Mouse (Mus musculus) embryo, embryonic 9.5 days (tissue): ENCODE measurements around the gene Ctdspl.
A peak's percentile ranks its signal among the peaks of the same experiment; 100 is the strongest.

Experiments used
- DNase-seq: peaks from one replicate; pipeline ENCODE4 v3.0.0-alpha.2; 2017; ENCODE audit errors: extremely low spot score

Gene Ctdspl

DNA sequence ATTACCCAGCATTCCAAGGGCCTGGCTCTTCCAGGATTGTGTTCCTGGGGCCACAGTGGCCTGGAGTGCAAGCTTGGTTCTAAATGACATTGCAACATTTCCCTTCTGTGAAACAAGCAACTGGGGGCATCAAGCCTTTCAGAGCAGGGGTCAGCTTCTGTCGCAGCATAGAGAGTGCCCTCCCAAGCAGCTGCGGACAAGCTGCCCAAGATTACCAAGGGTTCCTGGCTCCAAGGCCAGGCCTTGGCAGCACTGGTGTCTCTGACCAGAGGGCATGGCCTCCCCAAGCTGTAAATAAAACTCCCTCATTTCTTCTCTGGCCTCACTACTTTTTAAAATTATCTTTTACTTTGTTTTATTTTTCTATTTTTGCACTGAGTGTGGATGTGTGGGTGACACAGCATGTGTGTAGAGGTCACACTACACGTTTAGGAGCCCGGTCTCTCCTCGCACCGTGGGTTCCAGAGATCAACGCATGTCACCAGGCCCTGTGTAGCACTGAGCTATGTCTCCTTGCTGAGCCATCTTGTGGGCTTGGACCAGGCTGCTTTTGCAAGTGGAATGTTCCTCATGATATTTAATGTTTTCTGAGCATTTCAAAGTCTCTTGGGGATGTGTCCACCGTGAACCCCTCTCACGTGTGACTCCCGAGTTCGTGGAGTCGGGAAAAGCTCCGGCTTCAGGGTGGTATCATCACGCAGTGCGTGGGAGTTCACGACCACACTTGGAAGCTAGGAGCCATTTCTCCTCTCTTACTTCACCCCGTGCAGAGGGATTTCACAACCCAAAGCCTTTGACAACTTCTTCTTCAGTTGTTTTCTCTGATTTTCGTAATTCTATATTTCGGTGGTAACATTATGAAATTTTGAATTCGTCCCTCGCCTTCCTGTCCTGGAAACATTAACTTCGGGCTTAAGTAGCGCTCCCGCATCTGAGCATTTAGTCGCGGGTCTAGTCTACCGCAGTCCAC is 102.3 kb downstream of the Ctdspl start:
- DNase-seq: no peak

DNA sequence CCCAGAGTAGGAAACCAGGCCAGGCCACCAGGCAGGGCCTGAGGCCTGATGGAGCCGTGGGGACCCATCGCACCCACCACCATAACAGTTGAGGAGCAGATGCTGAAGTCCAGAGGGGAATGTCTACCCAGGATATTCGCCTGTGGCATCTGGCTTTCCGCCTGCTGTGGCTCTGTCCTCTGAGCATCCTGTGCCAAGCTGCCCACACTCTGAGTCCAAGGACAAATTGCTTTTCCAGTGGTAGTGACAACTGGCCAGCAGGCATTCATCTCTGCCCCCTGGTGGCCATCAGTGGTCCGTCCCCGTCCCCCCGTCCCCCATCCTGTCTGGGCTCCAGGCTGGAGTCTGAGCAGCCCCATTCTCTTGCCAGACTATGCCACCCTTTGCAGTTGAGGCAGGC is 103.3 kb downstream of the Ctdspl start:
- peak; percentile 61 for DNase-seq

DNA sequence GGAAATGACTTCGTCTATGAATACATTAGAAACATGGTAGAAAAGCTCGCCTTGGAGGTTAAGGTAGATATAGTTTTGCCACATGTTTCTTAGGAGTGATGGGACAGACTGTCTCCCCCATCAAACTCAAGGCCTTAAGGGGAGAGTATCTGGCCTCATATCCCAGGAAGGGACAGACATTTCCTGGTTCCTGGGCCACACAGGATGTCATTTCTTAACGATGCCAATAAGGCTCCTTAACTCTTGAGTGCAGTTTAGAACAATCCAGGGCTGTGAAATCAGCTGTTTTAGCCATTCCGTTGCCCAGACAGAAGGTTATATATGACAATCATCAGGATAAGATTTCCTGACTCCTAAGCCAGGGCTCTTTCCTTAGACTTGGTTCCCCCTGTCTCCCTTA is 104.8 kb downstream of the Ctdspl start:
- DNase-seq: no peak

DNA sequence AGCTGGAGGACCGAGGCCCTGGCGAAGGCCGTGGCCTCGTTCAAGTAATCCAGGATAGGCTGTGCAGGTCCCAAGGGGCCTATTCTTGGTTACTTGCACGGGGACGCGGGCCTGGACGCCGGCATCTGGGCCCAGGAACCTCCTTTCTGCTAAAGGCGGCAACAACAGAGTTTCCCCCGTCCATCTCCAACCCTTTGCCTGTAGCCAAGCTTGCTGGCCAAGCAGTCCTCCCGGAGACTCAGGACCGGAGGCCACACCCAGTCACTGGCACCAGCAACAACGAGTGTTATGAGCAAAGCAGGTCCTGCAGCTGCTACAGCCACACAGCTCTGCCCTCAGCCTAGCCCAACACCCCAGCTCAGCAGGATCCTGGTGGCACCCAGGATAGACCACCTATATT is 105.5 kb downstream of the Ctdspl start:
- no peak for DNase-seq

DNA sequence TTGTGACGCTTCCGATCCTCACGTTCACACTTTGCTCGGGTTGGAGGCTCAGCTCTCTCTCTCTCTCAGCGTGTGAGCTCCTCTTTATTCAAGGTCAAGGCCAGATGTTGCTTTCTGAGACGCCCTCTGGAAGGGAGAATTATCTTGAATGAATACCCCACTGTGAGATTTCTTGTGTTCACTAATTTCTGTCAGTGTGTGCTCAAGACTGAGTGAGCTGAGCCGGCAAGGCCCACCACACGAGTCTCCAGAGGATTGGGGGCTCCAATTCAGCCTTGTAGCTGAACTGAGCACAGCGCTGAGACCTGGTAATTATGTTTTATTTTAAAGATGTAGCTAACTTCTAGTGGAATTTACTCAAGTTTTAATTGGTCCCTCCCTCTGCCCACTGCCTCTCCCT is 106.3 kb downstream of the Ctdspl start:
- DNase-seq: no peak

DNA sequence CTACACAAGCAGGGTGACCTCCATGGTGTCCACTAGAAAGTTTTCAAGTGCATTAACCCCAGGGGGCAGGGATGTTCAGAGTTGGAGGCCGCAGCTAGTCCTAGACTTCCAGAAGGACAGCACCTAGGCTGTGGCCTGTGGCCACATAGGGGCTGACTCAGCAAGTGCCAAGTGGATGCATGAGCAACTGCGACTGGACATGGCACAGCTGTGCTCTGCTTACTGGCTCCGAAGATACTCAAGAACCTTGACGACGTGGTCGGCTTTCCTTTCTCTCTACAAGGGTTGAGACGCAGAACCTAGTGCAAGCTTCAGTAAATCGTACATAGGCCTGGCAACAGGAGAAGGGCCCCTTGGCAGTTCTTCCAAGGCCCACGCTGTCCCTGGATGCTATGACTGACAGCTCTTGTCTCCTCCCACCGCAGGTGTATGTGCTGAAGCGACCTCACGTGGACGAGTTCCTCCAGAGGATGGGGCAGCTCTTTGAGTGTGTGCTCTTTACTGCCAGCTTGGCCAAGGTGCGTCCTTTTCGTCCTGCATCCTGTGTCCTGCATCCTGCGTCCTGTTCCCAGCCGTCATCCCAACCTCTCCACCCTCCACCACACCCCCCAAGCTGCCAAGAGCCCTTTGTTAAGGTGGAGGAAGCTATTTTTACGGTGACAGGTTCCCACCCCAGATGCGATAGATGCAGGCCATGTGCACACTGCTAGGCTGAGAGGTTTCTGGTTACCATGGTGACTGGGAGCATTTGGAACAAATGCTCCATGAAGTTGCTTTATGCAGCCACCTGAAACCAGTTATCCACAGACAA is 107.1 kb downstream of the Ctdspl start:
- no peak for DNase-seq

DNA sequence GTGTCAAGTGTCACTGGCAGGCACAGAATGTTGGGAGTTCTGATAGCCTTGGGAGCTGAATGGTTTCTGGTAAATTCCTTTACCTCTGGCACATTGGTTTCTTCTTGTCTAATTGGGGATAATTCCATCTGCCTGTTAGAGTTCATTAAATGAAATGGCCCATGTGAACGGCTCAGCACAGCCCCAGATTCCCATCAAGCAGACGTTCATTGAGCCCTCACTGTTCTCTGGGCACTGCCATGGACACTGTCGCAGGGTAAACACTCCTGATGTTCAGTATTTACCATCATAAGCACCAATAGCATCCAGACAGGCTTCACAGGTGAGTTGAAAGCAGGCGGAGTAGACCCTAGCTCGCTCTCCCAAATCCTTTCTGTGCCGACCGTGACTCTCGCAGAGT is 107.8 kb downstream of the Ctdspl start:
- DNase-seq: no peak

DNA sequence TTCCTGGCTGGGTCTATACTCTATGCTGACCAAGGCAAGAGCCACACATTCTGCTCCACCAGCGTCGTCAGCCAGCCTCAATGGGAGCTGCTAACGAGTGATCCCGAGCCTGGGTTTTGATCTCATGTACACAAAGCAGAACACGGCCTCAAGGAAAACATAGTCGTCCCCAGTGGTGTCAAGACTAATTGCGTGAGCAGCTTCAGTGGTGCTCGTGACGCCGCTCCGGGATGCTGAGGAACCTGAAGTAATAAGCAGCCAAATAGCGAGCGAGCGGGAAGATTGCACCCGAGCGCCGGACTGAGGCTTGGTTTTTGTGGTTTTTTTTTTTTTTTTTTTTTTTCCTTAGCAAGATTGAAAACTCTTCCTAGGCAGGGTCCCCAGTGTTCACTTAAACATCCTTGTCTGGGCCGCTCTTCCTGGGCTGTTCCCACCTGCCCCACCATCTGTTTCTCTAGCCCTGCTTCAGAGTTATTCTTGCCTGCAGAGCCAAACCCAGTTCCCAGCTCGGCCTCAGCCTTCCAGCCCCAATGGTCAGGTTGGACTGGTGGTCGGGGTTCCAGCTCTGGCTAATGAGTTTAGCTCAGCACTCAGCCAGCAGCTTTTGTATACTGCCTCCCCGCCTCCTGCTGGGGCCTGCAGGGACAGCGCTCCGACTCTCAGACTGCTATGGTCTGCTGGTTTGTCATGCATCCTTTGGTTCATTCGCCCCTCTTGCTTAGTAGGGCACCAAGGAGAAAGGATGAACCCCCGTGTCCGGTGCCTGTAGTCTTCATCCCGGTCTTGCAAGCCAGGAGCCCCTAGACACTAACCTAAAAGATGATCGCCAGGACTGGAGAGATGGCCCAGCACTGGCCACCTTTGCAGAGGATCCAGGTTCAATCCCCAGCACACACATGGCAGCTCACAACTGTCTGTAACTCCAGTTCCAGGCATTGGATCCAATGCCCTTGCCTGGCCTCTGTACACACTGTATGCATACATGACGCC is 108.7 kb downstream of the Ctdspl start:
- no peak for DNase-seq

DNA sequence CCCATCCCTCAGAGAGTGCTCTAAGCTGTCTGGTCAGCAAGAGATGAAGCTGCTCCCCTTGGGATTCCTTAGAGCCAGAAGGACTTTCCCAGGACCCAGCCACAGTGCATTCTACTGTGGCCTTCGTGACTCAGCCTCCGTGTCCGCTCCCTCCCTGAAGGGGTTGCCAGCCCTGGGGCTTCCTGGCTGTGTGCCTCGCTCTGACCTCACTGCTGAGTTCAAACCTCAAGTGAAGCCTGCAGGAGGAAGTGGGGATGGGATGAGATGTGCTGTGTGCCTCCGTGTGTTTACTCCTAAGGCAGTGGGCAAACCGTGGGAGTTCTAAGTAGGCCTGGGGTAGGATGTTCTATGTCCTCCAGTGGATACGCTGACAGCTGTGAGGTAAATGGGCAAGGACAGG is 109.6 kb downstream of the Ctdspl start:
- no peak for DNase-seq

DNA sequence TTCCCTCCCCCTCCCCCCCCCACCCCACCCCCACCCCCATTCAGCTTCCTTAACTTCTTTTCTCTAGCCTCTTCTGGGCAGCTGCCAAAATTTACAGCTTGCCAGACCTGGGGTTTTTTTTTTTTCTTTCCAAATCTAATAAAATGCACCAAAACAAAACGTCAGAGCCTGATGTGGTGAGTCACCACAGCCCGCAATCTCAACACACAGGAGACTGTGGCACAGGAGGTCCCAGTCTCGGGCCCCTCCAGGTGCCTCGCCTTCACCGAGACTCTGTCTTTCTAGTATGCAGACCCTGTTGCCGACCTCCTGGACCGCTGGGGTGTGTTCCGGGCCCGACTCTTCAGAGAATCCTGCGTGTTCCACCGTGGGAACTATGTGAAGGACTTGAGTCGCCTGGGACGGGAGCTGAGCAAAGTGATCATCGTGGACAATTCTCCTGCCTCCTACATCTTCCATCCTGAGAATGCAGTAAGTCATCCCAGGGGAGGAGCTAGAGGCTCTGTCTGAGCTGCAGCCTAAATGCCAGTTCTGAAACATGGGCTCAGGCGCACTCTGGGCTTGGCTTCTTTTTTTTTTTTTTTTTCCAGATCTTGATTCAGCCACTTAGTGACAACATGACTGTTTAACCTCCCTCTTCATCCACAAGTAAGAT is 111.0 kb downstream of the Ctdspl start:
- DNase-seq: no peak

DNA sequence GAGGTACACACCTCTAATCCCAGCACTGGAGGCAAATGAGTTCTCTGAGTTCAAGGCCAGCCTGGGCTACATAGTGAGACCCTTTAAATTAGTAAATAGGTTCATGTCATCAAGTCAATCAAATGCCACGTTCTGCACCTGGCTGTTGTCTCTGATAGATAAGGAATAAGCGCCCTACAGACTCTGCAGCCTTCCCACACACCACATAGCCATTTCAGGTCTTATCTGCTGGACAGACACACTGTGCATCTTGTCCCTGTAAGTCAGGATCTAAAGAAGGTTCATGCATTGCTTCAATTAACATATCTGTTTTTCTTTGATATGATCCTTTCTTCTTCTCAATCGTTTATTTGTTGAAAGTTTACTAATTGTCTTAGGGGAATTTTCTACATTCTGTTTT is 112.3 kb downstream of the Ctdspl start:
- DNase-seq: no peak

DNA sequence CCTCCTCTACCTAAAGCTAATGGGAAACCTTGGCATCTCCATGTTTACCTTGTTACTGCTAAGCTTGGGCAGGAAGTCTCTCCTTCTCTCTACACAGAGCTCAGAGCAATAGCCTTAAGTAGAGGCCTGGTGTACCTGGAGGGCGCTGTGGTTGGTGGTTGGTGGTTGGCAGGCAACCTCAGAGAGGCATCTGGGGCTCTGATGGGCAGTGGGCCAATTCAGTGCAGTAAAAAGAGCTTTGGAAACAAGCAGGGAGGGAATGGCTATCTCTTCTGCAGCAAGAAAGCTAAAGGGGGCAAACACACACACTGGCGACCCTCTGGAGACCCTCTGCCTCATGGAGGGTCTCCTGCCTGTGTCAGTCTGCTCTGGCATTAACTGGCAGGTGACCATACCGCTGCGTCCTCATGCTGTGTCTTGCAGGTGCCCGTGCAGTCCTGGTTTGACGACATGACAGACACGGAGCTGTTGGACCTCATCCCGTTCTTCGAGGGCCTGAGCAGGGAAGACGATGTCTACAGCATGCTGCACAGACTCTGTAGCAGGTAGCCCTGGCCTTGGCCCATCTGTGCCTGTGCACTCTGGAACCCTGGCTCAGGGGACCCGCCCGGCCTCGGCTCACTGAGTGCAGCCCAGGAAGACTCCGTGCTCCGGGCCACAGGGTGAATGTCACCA is 114.0 kb downstream of the Ctdspl start:
- no peak for DNase-seq

DNA sequence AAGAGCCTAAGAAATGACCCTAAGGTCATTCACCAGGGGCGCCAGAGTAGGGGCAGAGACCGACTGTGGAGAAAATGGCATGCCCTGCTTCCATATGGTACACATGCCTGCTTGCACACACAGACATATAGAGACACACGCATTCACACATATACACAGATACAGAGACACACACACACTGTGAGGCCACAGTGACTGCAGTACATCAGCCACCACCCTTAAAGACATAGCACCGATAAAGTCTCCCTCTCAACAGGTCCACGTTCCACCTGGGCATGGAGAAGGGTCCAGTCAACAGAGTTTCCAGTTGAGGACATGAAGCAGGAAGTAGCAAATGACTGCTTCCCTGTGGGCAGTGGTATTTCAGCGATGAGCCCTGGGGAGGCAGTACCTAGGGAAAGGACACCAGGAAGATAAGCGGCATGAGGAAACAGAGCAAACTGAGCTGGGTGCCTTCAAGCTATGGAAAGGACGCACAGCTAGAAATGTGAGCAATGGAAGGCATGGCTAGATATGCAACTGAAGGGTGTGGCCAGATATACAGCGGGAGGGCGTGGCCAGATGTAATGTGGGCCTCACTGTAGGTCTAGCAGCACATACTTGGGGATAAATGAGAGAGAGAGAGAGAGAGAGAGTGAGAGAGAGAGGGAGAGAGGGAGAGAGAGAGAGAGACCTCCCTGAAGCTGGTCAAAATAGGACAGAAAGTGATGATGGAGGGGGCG is 122.1 kb downstream of the Ctdspl start:
- no peak for DNase-seq

DNA sequence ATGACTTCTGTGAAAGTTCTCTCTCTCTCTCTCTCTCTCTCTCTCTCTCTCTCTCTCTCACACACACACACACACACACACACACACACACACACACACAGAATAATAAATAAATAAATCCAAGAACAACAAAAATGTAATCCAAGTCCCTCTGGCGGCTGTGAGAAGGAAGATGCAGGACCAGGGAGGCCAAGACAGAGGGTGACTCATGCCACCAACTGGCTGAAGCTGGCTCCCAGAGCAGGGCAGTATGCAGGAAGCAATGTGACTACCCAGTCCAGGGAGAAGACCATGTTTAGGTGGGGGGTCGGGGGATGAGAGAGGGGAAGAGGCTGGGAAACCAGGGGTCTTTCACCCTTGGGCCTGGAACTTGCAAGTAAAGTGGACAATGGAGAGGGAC is 124.9 kb downstream of the Ctdspl start:
- DNase-seq: no peak

DNA sequence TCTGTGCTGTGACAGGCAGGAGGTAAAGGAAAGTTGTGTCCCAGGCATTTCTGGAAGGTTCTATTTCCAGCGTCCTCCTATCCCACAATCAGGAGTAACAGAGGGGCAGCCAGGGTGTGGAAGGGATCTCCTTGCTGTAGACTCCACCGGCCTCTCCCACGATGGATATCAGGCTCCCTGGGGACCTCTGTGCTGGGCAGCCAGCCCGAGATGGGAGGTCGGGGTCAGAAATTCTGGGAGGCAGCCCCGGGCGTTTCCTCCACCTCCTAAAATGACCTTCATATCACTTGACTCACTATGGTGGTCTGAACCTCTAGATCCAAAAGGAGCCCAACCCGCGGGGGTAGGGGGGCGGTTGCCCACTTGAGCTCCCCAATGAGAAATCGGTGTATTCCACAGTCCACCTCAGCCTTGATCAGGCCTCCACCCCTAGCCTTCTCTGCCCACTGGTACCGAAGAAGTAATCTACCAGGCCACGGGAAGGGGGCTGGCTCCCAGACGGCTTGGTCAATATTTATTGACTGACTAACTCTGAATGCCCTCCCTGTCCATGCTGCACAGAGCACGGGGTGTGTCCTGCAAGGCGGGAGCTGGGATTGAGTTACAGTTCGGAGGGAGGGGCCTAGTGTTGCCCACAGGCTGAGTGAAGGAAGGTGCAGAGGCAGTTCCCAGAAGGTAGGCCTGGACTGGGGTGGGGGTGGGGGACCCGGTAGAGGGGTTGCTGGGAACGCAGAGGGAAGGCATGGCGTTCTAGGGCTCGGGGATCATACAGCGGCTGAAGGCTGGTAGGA is 126.1 kb downstream of the Ctdspl start, which contains the start of gene Vill:
Gene Vill, plus strand, starts transcription at position 625 of the 791 bp plus-strand sequence.
- DNase-seq: peak; percentile 76

DNA sequence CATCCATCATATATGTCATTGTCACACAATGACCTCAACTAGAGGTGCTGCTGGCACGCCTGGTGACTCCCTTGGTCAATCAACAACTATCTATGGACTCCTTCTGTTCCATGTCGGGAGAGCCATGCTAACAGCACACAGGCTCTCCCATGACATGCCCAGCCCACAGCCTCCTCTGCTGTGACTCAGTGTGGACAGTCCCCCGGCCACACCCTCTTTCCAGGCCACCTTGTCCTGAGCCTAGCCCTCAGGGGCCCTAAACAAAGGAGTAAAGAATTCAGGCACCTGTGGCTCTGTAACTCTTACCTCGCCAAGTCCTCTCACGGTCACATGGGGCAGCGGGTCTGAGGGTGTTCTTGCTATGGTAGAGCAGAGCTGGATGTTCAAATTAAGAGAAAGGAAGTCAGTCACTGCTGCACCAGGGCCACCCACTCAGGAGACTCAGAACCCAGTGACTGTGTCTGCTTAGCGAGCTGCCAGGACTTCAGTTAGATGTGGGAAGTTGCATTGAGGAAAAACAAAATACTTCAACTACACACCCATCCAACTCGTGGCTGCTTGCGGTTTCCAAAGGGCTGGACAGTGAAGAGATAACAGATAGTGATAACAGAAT is 127.8 kb downstream of the Ctdspl start:
- DNase-seq: no peak

DNA sequence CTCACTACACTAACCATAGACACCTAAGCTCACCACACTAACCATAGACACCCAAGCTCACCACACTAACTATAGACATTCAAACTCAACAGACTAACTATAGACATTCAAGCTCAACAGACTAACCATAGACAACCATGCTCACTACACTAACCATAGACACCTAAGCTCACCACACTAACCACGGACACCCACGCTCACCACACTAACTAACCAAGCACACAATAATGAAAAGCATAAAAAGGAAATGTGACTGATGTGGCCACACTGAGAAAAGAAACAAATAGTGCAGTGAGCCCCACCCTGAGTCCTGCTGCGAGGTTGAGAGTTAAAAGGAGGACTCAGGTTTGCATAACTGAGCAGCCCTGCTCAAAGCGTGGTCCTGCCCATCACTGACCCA is 129.1 kb downstream of the Ctdspl start:
- no peak for DNase-seq

DNA sequence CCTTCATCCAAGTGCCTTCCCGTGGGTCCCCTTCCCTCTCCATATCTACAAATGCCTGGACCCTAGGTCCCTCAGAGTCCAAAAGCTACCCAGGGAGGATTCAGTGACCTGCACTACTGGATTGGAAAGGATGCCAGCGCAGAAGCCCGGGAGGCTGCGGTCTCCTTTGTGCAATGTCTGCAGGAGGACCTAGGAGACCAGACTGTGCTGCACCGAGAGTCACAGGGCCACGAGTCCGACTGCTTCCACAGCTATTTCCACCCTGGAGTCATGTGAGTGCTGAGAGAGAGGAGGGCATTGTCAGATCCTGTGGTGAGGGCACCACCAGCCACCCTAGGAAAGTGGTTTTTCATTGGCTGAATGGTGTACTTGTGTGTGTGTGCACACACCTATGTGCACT is 132.0 kb downstream of the Ctdspl start:
- DNase-seq: no peak

DNA sequence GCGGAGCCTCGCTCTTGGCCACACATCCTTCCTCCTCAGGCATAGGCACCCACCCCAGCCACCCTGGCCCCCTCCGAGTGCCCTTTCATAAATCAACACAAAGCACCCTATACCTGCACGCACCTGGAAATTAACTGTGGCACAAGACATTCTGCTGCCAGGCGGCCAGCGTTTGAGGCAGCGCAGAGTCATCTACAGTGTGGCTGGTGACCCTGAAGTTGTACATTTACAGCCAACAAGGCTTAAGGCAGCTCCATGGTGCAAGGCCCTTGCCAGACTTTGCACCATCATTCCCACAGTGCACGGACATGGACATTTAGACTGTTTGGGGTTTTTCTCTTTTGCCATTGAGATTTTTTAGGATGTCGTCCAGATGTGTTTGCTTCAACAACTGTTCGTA is 134.4 kb downstream of the Ctdspl start:
- DNase-seq: no peak
